Mouse (Mus musculus) liver, postnatal 0 days (tissue): ENCODE results near the gene Gm49711.

Experiments used
- CTCF ChIP-seq: sonication (generic); IDR thresholded peaks from 2 replicates; pipeline ENCODE4 v1.5.1; 2016; ENCODE audit warnings: antibody characterized with exemption, low read depth
- EP300 ChIP-seq: IDR thresholded peaks from 2 replicates; pipeline ENCODE4 v1.6.1; 2016; ENCODE audit warnings: antibody characterized with exemption, low read depth, mild to moderate bottlenecking

DNA sequence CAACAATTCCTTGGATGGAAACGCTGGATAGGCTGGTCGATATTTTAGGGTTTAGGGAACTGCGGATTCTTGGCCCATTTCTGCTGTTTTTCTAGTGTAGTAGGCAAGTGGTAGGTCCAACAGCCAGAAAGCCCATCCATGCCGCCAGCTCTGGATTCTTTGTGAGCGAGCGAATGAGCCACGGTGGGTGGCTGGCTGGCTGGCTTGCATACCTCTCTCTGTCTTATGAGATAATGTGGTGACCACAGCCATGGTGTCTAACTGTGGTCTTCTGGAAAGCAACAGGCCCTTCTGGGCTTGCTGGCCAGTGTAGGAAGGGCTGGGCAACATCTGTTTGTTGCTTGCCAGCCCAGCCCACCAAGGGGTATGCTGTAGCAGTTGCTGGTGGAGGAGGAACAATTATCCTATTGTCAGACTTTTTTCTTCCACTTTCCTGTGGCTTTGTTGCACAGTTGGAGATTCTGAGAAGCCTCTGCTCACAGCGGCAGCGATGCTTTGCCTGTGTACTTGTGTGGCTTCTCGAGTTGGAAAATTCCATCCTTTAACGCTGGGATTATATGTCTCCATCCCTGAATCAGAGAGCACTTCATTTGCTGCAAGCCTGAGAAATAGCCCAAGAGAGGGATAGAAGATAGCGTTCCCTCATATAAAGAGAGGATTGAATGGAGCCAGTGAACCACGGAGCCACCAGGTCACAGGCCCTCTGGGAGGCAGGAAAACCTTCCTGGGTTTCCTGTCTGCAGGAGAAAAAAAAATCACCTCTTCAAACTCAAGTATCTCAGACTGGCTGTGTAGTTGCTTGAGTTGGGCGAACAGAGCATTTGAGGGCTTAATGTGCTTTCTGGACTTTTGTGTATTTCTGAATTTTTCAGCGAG lies 81.5 kb downstream of the Gm49711 start:
- TF ChIP-seq CTCF (no peak), EP300 (no peak)
